Mouse (Mus musculus) brain, embryonic 18.5 days (tissue): ENCODE data around the gene Cd22.
"Not testable (repeated sequence)": the region's sequence is repeated elsewhere in the genome, so short reads cannot be mapped to it uniquely, and the experiment has no call there.

Source experiments
- DNase-seq: peaks from one replicate; pipeline ENCODE4 v3.0.0-alpha.2; 2012; ENCODE audit warnings: low read depth, low spot score

The Cd22 gene

DNA sequence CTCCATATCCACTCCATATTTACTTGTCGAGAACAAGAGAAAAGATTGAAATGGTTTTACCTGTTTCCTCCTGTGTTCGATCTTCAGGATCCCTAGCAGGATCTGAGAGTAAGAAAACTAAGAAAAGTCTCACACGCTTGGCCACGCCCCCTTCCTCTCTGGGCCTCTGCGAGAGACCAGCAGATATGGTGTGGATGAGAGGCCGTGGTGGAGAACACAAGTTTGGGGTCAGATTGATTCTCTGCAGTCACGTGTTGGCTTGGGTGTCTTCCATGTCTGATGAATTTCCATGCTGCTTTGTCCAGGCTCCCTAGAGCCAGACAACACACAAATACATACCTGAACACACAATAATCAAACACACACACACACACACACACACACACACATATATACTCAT lies at the start of gene Cd22:
TSS of gene Cd22 (minus strand) at position 167 of the 400 bp plus-strand sequence.
- DNase-seq = no peak

DNA sequence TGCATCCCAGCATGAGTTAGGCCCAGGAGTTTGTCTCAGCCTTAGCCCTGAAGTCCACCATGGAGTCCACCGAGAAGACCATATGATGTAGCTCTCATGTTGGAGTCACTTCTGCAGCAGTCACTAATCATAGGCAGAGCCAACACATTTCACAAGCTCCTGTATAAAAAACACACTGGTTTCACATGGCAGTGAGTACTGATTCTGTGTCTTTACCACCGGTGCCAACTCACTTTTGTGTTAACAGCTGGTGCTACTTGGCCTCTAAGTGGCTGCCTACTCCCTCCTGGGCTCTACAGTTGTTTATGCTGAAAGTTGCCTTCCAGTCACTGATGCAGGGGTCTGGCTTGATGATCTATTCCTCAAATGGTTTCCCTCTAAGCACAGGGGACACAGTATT lies 44.4 kb upstream of the Cd22 start, which contains the start of gene Hamp2:
TSS of gene Hamp2 (minus strand) at position 101 of the 400 bp plus-strand sequence.
- DNase-seq = not testable (repeated sequence)

DNA sequence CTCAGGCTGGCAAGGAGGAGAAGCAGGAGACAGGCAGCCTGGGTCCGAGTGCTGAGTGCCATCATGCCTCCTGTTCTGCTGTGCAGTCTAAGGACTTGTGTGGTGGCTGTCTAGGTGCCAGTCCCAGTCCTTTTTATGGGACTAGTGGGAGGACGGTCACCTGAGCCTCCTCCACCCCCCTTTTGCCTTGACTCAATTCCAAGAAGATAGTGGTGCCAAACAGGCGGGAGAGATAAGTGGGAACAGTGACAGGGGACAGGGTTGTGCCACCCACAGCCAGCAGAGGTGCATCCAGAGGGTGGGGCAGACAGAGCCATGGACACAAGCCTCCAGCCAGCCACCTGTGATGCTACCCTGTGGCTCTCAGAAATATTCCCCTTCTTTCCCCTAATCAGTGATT lies 43.9 kb upstream of the Cd22 start:
- DNase-seq = no peak

DNA sequence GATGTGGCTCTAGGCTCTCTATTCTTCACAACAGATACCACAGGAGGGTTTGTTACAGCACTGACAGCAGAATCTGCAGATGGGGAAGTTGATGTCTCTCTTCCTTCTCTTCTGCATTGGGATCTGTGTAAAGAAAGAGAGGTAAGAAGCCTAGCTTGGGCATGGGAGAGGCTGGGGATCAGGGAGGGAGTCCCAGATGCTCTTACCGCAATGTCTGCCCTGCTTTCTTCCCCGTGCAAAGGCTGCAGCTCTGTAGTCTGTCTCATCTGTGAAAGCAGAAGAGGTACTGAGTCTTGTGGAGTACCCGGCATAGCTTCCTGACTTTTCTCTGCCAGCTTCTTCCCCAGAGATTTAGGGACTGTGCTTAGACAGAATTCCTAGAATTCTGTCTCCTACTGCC lies 42.3 kb upstream of the Cd22 start:
- not testable (repeated sequence) for DNase-seq

DNA sequence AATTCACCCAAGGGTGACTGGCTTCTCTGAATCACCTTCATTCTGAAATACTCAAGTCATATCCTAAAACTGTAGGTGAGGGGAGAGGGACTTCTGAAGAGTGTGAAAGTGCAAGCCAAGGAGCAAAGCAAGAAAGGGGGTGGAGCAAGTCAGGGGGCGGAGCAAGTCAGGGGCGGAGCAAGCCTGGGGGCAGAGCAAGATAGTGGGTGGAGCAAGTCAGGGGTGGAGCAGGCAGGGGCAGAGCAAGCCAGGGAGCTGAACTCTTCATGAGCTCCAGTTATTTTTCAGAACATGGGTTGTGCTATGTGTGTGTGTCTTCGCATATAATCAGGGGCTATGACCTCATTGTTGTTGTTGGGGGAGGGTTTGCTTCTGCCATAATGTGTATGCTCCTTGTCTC lies 40.1 kb upstream of the Cd22 start:
- no peak for DNase-seq

DNA sequence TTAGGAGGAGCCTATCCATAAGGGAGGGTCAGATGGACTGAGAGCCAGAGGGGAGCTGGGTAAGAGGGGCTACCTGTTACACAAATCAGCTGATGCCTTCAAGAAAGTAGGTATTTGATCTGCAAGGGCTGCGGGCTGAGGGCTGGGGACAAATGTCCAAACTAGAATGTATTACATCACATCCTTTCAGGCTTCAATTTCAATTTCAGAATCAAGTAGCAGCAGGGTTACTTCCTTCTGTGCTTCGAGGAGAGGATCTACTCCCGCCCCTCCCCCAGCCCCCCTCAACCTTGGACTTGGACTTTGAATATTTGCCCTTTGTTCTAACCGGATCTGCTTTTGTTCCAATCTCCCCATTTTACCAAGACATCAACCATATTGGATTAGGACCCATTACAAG lies 37.1 kb upstream of the Cd22 start:
- no peak for DNase-seq

DNA sequence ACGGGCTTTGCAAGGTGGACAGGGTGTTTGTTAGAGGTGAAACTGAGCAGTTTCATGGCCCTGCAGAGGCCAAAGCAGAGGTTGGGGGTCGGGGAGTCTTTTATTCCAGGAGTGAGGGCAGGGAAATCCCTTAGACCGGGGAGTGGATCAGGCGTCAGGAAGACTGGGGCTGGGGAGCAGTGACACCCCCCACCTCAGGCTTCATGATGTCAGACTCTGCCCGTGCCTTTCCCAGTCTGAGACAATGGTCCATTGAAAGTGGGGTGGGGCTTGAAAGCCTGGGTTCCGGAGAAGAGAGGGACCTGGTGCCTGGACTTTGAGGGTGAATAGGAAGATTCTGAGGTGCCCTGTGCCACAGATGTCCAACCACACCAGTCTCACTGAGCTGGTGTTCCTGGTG lies 36.6 kb upstream of the Cd22 start:
- DNase-seq = no peak

DNA sequence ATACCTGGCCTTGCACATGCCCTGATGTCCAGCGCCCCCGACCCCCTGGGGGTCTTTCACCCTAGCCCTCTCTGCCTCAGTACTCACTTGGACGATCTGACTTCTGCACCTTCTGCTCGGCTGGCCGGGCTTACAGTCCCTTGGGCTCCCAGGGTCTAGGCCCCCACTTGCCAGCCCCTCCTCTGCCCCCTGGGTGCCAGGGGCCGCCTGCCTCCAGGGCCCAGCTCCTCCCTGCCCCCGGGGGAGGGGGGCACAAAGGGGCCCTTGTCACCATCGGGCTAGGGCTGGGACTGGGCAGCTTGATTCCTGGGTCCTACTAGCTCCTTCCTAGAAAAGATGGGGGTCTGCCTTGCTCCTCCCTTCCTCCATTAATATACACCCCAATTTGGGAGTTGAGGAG lies 34.6 kb upstream of the Cd22 start, which contains the start of gene Mag:
TSS of gene Mag (minus strand) at position 142 of the 400 bp plus-strand sequence.
- no peak for DNase-seq

DNA sequence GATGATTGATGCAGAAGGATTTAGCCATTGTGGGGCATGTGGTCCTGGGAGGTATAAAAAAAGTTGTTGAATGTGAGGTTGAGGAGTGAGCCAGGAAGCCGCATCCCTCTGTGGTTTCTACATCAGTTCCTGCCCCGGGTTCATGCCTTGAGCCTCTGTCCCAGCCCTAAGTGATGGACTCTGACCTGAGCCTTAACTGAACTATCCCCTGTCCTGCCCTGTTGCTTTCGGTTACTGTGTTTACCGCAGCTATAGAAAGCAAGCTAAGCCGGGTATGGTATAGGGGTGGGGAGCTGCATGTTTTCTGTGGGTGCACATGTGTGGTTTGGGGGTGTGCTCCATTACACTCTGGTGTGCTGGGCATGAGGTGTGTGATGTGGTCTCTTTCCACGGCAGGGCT lies 29.6 kb upstream of the Cd22 start:
- no peak for DNase-seq

DNA sequence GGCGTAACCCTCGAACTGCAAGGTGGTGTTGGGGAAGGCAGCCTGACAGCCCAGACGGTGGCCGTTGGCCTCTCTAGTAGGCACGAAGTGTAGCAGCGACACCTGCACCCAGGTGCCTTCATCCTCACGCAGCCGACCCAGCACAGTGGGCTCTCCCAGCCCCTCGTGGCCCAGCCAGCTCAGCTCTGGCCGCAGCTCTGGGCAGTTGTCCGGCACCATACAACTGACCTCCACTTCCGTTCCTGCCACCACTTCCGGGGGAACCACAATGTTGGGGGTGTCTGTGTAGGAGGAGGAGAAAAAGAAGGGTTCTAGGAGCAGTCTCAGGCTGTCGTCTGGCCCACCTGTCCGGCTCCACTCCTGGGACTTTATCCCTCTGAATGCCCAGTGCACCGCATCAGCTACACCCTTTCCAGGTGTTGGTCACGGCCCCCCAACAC lies 28.9 kb upstream of the Cd22 start:
- no peak for DNase-seq

DNA sequence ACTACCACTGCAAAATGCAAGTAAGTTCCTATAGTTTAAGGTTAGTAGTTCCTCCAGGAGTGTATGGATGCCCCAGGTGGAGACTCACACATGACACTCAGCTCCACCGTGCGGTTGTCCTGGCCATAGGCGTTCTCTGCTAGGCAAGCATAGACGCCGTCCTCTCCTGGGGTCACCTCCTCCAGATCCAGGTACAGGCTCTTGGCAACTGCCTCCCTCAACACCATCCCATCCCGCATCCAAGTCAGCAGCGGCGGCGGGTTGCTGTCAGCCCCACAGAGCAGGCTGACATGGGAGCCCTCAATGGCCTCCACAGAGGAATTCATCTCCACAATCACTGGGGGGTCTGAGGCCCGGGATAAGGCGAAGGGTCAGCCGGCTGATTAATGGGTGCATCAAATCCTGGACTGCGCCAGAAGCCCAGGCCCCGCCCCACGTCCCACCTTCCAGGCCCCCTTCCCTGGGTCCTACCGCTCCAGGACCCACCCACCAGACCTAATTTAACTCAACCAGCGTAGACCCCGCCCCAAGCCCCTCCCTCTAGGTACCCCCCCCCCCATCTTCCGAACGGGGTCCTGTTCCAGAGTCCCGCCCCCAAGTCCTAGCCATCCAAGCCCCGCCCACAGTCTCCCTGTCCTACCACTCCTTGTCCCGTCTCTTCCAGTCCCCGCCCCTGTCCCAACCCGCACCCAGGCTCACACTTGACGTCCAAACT lies 28.3 kb upstream of the Cd22 start:
- no peak for DNase-seq

DNA sequence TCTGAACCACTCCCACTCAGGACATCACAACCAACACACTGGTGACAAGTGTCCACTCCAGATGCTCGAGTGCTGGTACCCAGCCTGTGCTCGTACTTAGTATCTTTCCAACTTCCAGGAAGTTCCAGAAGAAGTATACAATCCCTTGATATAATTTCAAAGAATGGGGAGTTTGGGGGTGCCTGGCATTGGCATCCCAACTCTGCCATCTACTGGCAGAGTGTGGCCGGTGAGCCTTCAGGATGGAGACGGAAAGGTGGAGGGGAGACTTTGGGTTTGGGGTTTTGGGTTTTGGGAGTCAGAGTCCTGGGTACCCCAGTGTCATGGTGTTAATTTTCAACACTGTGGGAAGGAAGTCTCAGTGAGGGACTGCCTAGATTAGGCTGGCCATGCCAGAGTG lies 23.9 kb upstream of the Cd22 start:
- no peak for DNase-seq

DNA sequence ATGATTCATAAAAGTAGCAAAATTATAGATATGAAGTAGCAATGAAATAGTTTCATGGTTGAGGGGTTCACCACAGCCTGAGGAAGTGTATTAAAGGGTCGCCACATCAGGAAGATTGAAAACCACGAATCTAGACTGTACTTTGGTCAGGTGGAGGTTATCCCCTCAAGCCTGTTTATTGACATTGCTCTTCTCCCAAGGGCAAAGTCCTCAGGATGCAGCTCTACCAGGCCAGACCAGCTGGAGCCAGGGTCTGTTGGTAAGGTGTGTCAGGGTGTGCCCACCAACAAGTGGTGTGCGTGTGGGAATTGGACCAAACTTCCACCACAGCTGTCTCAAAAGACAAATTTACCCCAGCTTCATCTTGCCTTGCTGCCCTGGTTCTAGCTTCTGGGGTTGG lies 15.1 kb upstream of the Cd22 start:
- no peak for DNase-seq

DNA sequence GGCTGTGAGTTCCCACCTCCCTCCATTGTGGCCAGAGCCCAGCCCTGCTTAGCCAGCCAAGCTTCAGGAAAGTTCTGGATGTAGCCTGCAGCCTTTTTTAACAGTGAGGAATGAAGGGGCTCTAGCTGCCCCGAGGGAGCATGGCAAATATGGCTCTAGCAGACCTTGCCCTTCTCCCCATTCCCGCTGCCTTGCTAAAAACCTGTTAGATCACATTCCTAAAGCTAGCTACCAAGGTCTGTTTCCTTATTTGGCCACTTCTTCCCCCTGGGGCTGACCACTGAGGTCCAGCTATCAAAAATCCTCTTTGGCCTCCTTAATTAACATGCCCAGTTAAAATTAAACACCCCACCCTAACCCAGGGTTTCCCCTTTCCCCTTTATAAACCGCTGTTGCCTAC lies 12.4 kb upstream of the Cd22 start:
- no peak for DNase-seq

DNA sequence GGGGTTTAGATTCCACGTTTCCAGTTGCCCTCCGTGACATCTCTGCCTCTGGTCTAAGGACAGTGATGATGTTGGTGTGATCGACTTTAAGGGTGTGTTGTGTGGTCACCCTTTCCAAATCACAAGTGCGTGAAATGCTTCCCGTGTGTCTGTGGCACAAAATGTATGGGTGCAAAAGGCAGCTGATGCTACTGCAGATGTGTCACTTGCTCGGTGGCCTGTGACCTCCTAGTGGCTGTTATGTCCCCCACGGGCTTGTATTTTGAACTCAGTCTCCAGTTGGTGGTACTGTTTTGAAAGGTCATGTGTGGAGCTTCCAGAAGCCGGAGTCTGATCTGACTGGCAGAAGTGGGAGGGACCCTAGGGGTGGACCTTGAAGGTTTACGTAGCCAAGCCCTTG lies 11.6 kb upstream of the Cd22 start:
- DNase-seq = no peak

DNA sequence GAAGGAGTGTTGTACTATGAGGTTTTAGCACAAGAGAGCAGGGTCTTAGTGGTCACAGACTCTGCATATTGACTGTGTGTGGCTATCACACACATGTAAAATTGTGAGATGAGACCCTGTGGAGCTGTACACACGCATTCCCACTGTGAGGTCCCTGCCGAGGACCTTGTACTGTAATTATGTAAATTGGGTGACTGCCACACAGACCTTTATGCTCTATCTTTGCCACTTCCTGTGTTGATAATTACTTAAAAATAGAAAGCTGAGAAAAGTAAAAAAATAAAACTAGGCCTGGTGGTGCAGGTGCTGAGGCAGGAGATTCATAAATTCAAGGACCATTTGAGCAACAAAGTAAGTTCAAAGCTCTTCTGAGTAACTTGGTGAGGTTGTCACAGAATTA lies 10.5 kb upstream of the Cd22 start:
- no peak for DNase-seq

DNA sequence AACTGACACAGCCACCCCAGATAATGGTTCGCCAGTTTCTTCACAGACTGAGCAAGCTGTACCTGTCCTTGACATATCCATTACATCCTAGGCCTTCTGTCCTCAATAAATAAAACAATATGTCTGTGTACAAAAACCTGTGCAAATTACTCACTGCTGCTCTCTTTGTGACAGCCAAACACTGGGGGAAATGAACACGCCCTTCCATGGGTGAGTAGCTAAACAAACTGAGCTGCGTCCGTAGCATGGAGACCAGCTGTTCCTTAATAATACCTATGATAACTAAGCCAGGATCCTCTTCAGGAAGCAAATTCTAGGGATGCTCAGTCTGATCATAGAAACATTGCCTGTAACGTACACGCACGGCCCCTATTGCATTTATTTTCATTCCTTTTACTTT lies 8.6 kb upstream of the Cd22 start:
- no peak for DNase-seq

DNA sequence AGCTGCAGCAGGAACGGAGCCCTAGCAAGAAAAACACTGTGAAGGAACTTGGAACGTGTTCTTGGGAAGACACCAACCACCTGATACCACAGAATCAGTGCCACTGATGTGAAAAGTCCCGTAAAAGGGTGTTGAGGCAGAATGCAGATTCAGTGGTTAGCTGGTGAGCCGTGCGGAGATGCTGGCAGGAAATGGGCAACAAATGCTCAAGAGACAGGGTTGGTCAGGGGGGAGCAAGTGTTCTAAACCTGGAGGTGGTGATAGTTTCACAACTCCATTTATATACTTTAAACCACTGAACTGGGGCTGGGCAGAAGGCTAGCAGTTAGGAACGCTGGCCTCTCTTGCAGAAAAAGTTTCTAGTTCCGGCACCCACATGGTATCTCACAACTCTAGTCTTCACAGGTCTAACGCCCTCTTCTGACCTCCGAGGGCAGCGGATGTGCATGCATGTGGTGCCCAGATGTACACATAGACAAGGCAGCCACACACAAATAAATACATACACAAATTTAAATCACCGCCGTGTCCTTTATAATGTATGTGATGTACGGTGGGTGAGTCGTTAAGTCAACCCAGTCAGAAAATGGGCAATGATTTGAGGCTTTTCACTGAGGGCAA lies 7.5 kb upstream of the Cd22 start:
- no peak for DNase-seq

DNA sequence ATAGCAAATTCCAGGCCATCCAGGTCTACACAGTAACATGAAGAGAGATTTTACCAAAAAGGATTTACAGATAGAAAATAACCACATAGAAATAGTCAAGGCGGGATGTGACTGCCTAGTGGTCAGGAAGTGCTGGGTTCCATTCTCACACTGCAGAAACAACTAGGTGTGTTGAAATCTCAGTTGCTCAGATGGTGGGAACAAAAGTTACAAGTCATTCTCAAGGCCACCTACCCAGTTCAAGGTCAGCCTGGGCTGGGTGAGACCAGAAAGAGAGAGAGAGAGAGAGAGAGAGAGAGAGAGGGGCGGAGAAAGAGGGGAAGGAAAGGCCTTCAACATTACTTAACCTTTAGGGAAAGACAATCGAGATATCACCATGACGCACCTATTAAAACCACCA lies 6.7 kb upstream of the Cd22 start:
- DNase-seq = no peak

DNA sequence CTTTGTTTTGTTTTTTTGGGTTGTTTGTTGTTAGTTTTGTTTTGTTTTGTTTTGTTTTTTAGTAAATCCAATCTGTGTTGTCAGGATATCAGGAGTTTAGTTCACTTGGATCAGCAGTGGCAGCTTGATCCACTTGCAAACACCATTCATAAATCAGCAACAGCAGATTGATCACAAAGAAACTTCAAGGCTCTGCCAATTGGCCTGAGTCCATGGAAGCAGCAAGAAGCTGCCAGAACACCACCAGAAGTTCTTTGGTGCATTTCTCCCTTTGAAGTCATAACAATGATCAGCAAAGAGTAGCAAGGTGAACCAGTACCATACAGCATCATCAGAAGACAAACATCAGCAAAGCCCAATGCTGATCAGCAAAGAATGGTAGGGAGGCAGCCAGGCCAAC lies 3.9 kb upstream of the Cd22 start:
- DNase-seq = no peak

DNA sequence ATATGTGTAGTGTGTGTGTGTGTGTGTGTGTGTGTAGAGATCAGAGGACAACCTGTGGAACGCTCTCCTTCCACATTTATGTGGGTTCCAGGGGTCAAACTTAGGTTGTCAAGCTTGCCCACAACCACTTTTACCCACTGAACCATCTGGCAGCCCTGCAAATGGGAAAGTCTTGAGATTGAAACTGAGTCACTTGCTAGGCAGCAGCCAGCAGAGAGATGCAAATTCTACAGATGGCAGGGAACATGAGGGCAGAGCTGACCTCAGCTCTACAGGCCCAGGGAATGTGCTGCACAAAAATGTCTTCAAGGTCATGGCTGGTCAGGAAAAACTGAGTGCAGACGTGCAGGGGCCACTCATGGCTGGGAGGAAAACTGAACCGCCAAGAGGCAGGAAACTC lies 1.2 kb upstream of the Cd22 start:
- DNase-seq = no peak

DNA sequence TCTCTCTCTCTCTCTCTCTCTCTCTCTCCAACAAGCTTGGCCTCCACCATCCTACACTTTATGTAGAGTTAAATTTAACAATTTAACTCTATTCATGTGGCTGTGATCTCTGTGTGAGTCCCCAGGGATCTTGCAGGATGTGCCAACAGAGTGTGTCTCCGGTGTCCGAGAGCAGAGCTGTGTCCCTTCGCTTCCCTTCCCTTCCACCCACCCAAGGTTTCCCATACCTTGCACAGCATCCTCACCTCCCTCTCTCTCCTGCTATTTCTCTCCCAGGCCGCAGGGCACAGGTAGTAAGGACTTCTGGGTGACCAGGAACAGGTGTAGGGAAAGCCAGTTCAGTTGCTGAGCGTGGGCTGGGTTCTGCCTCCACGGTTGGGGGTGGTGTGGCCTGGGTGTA lies 1.2 kb downstream of the Cd22 start:
- DNase-seq = no peak

DNA sequence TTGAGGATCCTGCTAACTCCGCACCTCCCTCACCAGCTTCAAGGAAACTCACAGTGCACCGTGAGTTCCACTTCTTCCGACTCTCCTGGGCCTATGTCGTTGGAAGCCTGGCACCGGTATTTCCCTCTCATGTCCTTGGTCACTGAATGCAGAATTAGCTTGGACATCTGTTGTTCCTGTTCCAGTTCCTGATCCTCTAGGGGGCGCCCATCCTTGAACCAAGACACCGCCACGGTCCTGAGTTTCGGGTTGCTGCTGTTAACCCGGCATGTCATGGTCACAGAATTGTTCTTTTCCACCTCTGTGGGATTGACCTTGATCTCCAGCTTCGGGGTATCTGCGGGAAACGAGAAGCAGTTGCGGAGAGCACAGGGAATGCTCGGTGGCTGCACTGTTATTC lies 7.1 kb downstream of the Cd22 start:
- DNase-seq = no peak

DNA sequence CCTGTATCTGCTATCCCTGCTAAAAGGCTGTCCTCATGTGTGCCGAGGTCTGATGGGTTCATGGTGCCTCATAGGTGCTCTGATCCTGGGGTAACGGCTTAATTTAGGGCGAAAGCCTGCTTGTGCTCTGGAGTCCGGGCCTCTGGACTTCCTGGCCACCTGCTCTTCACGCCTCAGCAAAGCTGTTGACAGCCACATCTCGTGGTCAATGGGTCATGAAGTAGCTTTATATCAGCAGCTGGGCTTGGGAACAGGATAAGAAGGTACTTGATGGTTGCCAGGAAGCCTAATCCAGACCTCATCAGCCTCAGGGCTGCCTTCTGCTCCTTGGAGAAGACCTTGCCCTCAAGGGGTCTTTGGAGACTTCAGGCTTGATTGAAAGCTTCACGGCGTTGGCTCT lies 16.8 kb downstream of the Cd22 start:
- no peak for DNase-seq
